Mouse (Mus musculus): ENCODE data around the gene Gm5108.

- TF ChIP-seq POLR2A (IDR thresholded peaks at IDR 0.05; ENCODE audit: low read depth, low read length), result no peak
- TF ChIP-seq CTCF (conservative IDR thresholded peaks at IDR 0.05; ENCODE audit: insufficient read depth, insufficient read length, low read depth, low read length), result no peak
Observed at GRCm38 (mm10) chr5:67941369-67941768, at the start of gene Gm5108.

Measured in kidney, adult 2 months (tissue).